Mouse (Mus musculus): ENCODE measurements around the gene Mrpl22. TPM values are rescaled to one million over a fixed set of nuclear protein-coding genes. Genes with fewer than 3 reads are reported as not detected.
"Not testable (repeated sequence)": the region's sequence is repeated elsewhere in the genome, so short reads cannot be mapped to it uniquely, and the experiment has no call there.

The Mrpl22 gene
- polyA plus RNA-seq, 1 experiment from 2014 or later = 137 TPM

DNA sequence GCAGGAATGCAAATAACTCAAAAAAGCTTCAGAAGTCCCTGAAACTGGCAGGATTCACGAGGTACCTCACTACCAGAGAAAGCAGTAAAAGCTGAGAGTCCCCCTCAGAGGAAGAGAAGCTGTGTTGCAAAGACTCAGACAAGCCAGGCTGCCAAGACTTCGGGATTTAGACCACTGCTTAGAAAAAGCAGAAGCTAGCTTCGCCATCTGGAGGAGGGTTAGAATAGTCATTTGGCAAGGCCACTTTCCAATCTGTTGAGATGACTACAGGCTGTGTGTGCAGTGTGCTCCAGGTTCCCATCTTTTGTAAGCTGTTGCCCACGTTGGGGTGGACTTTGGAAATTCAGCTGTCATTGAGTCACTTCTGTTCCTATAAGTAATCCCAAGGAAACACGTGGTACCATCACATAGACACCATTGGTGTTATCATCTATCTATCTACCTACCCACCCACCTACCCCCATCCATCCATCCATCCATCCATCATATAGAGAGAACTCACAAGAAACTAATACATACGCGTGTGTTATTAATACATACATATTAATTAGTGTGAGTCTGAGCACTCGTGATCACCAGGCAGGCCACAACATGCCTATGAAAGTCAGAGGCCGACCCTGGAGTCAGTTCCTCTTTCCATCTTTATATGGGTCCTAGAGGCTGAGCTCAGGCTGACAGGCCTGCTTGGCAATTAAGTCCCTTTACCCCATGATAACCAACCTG is 27.6 kb upstream of the Mrpl22 start:
- no peak overlapping the region for H3K9ac ChIP-seq
- WGBS (ENCODE audit: insufficient replicate concordance) = 78% methylated on average over 9 of the region's 9 CpGs
- H3K36me3 ChIP-seq = peaks cover 97% of the 10 kb centered on the region
- ATAC-seq = no peak
- H3K27me3 ChIP-seq (replicated peaks) = no peaks in the 10 kb centered on the region
- no peak overlapping the region for H3K27ac ChIP-seq
- no peak overlapping the region for H3K4me2 ChIP-seq
- no peaks in the 10 kb centered on the region for H3K9me3 ChIP-seq (replicated peaks)
- H3K4me1 ChIP-seq = no peaks in the 10 kb centered on the region
- no peak overlapping the region for H3K4me3 ChIP-seq

DNA sequence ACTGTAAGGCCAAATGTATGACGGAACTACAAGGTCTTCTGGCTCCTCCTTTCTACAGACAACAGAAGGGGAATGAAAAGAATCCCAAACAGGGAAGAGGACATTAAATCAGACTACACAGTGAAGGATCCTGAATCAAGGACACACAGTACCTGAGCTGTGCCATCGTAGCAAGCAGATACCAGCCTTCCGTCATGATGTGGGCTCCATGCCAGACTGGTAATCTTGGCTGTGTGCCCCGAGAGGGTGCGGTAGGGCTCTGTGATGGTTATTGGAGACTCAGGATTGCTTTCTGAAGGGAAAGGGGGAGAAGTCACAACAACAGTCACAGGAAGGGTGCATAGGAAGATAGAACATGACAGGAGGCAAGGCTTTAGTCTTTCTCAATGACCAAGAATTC is 25.2 kb upstream of the Mrpl22 start:
- no peaks in the 10 kb centered on the region for H3K9me3 ChIP-seq (replicated peaks)
- no peak for ATAC-seq
- peaks cover 96% of the 10 kb centered on the region for H3K36me3 ChIP-seq
- H3K27ac ChIP-seq = no peak overlapping the region
- H3K27me3 ChIP-seq (replicated peaks) = no peaks in the 10 kb centered on the region
- H3K9ac ChIP-seq = no peak overlapping the region
- H3K4me2 ChIP-seq = no peak overlapping the region
- H3K4me1 ChIP-seq = no peaks in the 10 kb centered on the region
- H3K4me3 ChIP-seq = no peak overlapping the region
- 84% methylated on average over 5 of the region's 5 CpGs for WGBS (ENCODE audit: insufficient replicate concordance)

DNA sequence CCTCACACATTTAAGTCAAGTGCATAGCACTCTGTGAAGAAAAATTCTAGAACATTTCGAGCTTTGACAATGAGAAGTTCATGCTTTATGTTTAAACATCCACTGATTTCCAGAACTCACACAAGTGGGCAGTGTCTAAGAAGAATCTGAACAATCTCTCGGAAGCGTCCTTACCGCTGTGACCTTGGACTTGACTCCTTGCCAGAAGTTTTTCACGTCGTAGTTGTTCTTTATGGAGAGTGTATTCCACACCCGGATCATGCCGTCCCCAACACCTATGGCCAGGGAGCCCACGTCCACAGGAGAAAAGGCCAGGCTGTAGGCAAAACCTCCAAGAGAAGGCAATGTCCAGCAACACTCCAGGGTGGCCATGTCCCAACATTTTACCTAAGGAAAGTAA is 16.0 kb upstream of the Mrpl22 start:
- Histone ChIP-seq H3K27me3 (replicated peaks) (no peaks in the 10 kb centered on the region), H3K36me3 (peaks cover 97% of the 10 kb centered on the region), H3K27ac (no peak overlapping the region), H3K4me1 (peaks cover 17% of the 10 kb centered on the region), H3K4me3 (no peak overlapping the region), H3K4me2 (no peak overlapping the region), H3K9me3 (replicated peaks) (no peaks in the 10 kb centered on the region), H3K9ac (no peak overlapping the region)
- WGBS (ENCODE audit: insufficient replicate concordance) = 86% methylated on average over 9 of the region's 9 CpGs
- ATAC-seq = no peak

DNA sequence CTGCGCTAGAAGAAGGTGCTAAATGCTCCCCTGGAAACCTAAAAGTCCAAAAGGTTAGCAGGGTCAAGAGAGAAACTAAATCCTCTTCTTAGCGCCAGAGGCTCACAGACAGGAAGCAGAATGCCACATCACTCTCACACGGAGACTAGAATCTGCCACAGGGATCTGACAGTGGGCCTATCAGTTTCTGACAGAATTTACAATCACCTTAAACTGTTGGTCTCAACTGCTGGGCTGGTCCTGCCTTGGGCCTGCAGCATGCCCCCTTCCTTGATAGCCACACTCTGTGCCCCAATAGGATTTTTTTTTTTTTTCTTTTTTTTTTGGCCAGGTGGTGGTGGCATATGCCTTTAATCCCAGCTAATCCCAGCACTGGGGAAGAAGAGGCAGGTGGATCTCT is 14.6 kb upstream of the Mrpl22 start:
- H3K4me1 ChIP-seq = peaks cover 17% of the 10 kb centered on the region
- no peak for ATAC-seq
- no peaks in the 10 kb centered on the region for H3K9me3 ChIP-seq (replicated peaks)
- no peak overlapping the region for H3K4me2 ChIP-seq
- 51% methylated on average over 3 of the region's 3 CpGs for WGBS (ENCODE audit: insufficient replicate concordance)
- no peak overlapping the region for H3K27ac ChIP-seq
- no peaks in the 10 kb centered on the region for H3K27me3 ChIP-seq (replicated peaks)
- no peak overlapping the region for H3K4me3 ChIP-seq
- peaks cover 98% of the 10 kb centered on the region for H3K36me3 ChIP-seq
- no peak overlapping the region for H3K9ac ChIP-seq

DNA sequence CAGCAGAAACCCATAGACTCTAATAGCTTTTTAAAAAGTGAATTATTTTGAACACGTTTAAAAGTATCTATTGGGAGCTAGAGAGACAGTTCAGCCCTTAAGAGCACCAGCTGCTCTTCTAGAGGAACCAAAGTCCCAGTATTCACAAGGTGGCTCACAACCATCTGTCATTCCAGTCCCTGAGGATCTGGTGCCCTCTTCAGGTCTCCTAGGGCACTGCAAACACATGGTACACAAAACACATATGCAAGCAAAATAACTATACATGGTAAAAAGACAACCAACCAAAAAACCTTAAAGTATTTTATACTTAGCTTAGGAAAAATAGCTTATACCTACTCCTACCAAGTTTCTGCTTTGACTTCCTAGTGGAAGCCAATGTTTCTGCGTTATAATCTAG is 6.4 kb upstream of the Mrpl22 start:
- Histone ChIP-seq H3K27ac (no peak overlapping the region), H3K4me3 (no peak overlapping the region), H3K36me3 (peaks cover 67% of the 10 kb centered on the region), H3K4me2 (no peak overlapping the region), H3K4me1 (peaks cover 30% of the 10 kb centered on the region), H3K27me3 (replicated peaks) (no peaks in the 10 kb centered on the region), H3K9ac (no peak overlapping the region), H3K9me3 (replicated peaks) (peaks cover 8% of the 10 kb centered on the region; the same call in 1 of the 2 replicates)
- no peak for ATAC-seq
- WGBS (ENCODE audit: insufficient replicate concordance) = 91% methylated on average over 2 of the region's 2 CpGs

DNA sequence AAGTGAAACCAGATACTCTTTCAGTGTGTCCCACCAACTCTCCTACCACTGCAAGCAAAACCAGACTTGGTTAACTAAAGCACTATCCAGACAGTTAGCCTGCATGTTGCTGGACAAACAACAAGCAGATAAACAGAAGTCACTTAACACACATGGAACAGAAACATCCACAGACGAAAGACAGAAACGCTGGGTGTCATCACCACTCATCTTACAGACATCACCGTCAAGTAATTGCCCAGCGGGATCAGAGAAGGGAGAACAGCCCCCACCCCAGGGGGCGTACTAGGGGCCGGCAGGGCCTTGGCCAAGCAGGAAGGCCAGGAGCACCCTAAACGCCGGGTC is 3.7 kb upstream of the Mrpl22 start:
- Histone ChIP-seq H3K9me3 (replicated peaks) (peaks cover 8% of the 10 kb centered on the region; the same call in 1 of the 2 replicates), H3K27me3 (replicated peaks) (no peaks in the 10 kb centered on the region), H3K4me2 (peak overlapping the region; percentile 92), H3K27ac (peak overlapping the region; percentile 81), H3K4me1 (peaks cover 46% of the 10 kb centered on the region), H3K4me3 (peak overlapping the region; percentile 99), H3K9ac (peak overlapping the region; percentile 91), H3K36me3 (peaks cover 42% of the 10 kb centered on the region)
- 1% methylated on average over 8 of the region's 8 CpGs for WGBS (ENCODE audit: insufficient replicate concordance)
- ATAC-seq = no peak

DNA sequence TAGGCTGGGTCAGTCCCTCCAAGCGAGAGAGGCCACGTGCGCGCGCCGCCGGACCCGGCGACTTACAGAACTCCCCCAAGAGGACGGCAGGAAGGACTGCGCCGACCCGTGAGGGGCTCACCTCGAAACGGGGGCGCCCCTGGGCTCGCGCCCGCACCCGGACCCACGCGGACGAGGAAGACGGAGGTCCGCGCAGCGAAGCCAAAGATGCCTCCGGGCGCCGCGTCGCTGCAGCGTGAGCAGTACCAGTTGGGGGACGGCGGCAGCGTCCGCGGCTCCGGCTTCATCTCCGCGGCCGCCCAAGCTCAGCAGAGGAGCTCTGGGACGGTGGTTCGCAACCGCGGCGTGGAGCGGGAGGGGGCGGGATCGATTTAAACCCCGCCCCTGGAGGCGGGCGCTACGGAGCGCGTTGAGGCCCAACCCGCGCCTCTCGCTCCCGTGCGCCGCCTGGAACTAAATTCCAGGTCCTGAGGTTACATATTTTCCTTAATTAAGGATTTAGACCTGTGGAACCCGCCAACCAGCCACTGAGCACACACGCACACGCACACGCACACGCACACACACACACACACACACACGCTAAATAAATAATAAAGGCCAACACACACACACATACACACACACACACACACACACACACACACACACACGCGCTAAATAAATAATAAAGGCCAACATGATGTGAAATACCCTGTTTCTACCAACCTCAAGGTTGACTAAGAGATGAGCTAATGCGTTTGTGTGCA is 3.1 kb upstream of the Mrpl22 start, which contains the start of gene Gemin5:
Gene Gemin5 (minus strand): TSS at position 373 of the 749 bp plus-strand sequence.
- H3K27me3 ChIP-seq (replicated peaks) = no peaks in the 10 kb centered on the region

DNA sequence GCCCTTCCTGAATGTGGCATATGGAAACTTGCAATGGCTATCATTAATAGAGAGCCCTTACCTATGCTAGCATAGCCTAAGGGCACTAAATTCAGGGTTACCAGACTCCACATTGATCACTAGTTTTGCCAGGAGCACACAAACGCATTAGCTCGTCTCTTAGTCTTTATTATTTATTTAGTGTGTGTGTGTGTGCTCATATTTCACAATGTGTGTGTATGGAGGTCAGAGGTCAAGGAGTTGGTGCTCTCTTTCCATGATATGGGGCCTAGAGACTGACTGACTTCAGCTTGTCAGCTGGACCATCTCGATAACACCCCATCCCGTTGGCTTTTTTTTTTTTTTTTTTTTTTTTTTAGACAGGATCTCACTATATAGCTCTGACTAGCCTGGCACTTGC is 1.8 kb upstream of the Mrpl22 start:
- H3K9ac ChIP-seq = no peak overlapping the region
- peak overlapping the region; percentile 45; the same call in 1 of the 2 replicates for H3K27ac ChIP-seq
- no peak overlapping the region for H3K4me2 ChIP-seq
- H3K36me3 ChIP-seq = peaks cover 42% of the 10 kb centered on the region
- peaks cover 8% of the 10 kb centered on the region; the same call in 1 of the 2 replicates for H3K9me3 ChIP-seq (replicated peaks)
- peaks cover 61% of the 10 kb centered on the region for H3K4me1 ChIP-seq
- no peak for ATAC-seq
- no peak overlapping the region for H3K4me3 ChIP-seq
- 53% methylated on average over 4 of the region's 4 CpGs for WGBS (ENCODE audit: insufficient replicate concordance)
- no peaks in the 10 kb centered on the region for H3K27me3 ChIP-seq (replicated peaks)

More for the DNA sequence above, 3.1 kb upstream of the Mrpl22 start, which contains the start of gene Gemin5:
- Histone ChIP-seq H3K9me3 (replicated peaks) (peaks cover 8% of the 10 kb centered on the region; the same call in 1 of the 2 replicates), H3K4me3 (peak within 1 kb of the TSS; percentile 99), H3K4me1 (peaks cover 52% of the 10 kb centered on the region), H3K9ac (peak within 1 kb of the TSS; percentile 91), H3K27ac (peak within 1 kb of the TSS; percentile 81), H3K4me2 (peak within 1 kb of the TSS; percentile 92), H3K36me3 (peaks cover 42% of the 10 kb centered on the region)
- WGBS (ENCODE audit: insufficient replicate concordance) = under 1% methylated on average over 71 of the region's 71 CpGs
- ATAC-seq = peak; percentile 79

DNA sequence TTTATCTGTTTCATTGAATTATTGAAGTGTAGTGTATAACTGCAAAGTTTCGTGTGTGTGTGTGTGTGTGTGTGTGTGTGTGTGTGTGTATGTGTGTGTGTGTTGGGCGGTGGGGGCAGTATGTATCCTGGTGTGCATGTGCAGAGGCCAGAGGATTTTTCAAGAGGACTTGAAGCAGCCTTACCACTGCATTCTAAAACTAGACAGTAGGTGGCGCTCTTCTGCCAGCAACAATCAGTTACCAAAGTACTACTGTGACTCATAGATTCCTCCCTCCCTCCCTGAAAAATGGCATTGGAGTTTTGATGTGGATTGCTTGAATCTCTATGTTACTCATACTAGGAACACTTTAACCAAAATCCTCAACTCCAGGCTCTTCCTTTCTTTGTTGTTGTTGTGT is 8.1 kb downstream of the Mrpl22 start:
- Histone ChIP-seq H3K4me3 (no peak overlapping the region), H3K27ac (no peak overlapping the region), H3K9ac (no peak overlapping the region), H3K4me1 (0 out of 2 replicates have a peak, but pooled peaks cover 4% of the 10 kb centered on the region), H3K36me3 (peaks cover 62% of the 10 kb centered on the region), H3K9me3 (replicated peaks) (no peaks in the 10 kb centered on the region), H3K27me3 (replicated peaks) (no peaks in the 10 kb centered on the region), H3K4me2 (no peak overlapping the region)
- peak; percentile 68 for ATAC-seq
- WGBS (ENCODE audit: insufficient replicate concordance) = 13% methylated on average over 3 of the region's 3 CpGs

DNA sequence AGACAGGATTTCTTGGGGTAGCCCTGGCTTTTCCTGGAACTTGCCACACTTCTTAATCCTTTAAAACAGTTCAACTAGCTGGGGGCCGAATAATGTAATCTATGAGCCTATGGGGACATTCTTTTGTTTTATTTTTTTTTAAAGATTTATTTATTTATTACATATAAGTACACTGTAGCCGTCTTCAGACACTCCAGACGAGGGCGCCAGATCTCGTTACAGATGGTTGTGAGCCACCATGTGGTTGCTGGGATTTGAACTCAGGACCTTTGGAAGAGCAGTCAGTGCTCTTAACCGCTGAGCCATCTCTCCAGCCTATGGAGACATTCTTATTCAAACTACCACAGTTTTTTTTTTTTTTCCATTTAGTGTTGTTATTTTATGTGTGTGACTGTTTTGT is 8.5 kb downstream of the Mrpl22 start:
- H3K27me3 ChIP-seq (replicated peaks); H3K4me3 ChIP-seq; H3K9ac ChIP-seq; ATAC-seq; H3K4me1 ChIP-seq; H3K27ac ChIP-seq; H3K9me3 ChIP-seq (replicated peaks); H3K4me2 ChIP-seq: not testable (repeated sequence)
- WGBS (ENCODE audit: insufficient replicate concordance) = 84% methylated on average over 6 of the region's 6 CpGs
- H3K36me3 ChIP-seq = peaks cover 58% of the 10 kb centered on the region

DNA sequence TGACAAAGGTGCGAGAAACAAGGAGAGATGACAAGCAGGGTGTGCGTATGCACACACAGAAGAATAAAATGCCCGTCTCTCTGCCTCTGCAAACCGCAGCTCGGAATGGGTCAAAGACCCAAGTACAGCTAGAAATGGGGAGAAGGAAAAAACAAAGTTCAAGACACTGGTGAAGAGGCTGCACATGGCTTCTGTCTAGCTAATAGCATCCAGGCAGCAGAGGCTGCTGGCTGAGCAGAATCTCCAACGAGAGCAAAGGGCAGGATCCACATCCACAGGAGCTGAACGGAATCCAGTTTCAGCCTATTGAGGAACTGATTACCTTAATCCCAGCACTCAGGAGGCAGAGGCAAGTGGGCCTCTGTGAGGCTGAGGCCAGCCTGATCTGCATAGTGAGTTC is 9.3 kb downstream of the Mrpl22 start:
- Histone ChIP-seq H3K9me3 (replicated peaks) (no peaks in the 10 kb centered on the region), H3K27me3 (replicated peaks) (no peaks in the 10 kb centered on the region), H3K4me2 (no peak overlapping the region), H3K27ac (0 out of 2 replicates have a peak overlapping the region, but pooled peaks have one; percentile 27), H3K36me3 (peaks cover 50% of the 10 kb centered on the region), H3K4me1 (0 out of 2 replicates have a peak, but pooled peaks cover 4% of the 10 kb centered on the region), H3K4me3 (no peak overlapping the region), H3K9ac (no peak overlapping the region)
- no peak for ATAC-seq
- WGBS (ENCODE audit: insufficient replicate concordance) = 85% methylated on average over 7 of the region's 7 CpGs

DNA sequence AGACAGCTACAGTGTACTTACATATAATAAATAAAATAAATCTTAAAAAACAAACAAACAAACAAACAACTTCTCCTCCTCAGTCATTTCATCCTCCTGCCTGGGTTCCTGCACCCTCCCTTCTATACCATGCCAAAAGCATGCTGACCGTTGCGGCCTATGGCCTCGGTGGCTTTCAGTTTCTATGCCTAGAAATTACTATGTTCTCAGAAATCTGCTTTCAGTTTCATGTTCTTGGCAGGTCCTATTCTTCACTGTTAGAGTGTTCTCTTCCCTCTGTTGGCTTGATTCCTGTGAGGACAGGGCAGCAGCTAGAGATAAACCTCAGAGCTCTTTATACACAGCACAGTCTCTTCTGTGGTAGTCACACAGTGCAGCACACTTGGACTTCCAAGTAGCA is 12.1 kb downstream of the Mrpl22 start:
- Histone ChIP-seq H3K36me3 (peaks cover 22% of the 10 kb centered on the region), H3K9me3 (replicated peaks) (no peaks in the 10 kb centered on the region), H3K4me1 (0 out of 2 replicates have a peak, but pooled peaks cover 4% of the 10 kb centered on the region), H3K9ac (no peak overlapping the region), H3K27ac (no peak overlapping the region), H3K27me3 (replicated peaks) (no peaks in the 10 kb centered on the region; the same call in 1 of the 2 replicates), H3K4me2 (no peak overlapping the region), H3K4me3 (no peak overlapping the region)
- WGBS (ENCODE audit: insufficient replicate concordance) = 88% methylated on average over 3 of the region's 3 CpGs
- ATAC-seq = no peak
